Mouse (Mus musculus) R1 (cell line): ENCODE data around the gene Ubr3.

ENCODE experiments used
- DNase-seq: peaks from one replicate; pipeline ENCODE4 v3.0.0-alpha.2; 2018; ENCODE audit warnings: low read depth, low spot score

Gene Ubr3

DNA sequence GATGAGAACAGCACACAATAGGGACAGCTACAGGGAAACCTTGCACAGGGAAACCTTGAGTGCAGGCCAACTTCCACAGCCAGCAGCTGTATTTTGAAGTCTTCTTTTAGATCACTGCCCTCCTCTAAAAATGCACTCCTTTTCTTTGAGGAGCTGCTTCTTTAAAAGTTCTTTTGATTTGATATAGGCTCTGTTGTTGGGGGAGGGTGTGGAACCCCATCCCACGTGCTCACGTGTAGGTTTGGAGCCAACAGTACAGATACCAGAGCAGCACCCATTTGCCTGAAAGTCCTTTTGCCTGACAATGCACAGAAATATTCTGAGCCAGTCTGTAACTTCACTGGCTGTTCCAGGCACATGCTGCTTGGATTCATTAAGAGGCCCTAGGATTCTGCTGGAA is 134.4 kb downstream of the Ubr3 start:
- no peak for DNase-seq

DNA sequence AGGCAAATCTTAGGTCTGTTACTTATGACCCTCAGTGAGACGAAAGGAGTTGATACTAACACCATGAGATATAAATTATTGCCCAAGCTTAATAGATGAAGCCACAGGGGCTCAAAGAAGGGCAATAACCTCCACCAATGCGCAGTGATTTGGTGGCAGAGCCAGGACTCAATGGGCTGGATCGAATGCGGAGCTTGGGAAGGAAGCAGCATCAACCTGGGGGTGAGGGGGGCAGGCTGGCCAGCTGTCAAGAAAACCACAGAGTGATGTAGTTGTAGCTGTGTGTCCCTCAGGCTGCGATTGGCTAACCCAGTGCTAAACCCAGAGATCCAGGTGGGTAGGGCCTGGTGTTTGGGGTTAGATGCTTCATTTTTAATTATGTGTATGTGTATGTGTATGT is 137.8 kb downstream of the Ubr3 start:
- DNase-seq = no peak

DNA sequence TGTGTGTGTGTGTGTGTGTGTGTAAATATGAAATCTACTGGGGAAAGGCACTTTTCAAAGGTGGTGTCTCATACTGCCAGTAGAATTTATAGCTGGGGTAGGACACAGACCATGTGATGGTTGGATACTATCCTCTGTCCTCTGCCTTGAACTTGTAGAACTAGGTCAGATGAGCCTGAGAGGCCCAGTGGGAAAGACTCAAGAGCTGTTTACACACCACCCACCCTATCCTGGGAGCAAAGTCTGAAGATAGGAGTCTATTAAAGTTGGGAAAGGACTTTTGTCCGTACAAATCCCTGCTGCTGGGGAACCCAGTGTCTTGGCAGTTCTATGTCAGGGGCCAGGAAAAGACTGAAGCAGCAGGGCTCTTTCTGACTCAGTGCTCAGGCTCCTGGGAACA is 138.3 kb downstream of the Ubr3 start:
- no peak for DNase-seq

- DNase-seq = peak; percentile 52
Measured at GRCm38 (mm10) chr2:70037221-70037620, 140.2 kb downstream of the Ubr3 start.

DNA sequence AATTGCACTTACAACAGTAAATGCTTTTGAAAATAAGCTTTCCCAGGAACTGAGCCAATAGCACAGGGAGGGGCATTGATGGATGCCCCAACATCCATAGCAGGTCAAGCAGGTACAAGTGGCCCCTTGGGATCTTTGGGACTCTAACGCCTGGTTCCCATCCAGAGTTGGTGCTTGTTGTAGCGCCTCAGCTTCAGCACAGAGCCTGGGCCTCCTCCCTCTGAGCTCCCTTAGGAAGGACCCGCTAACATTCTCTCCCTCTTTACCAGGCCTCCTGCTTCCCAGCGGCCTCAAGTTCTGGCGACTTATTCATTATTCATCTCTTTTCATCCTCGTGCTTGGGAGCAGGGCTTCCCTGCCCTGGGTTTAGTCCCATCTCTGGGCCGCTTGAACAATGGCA is 141.7 kb downstream of the Ubr3 start, which contains the start of gene Myo3b:
Gene Myo3b (plus strand): TSS at position 375 of the 400 bp plus-strand sequence.
- no peak for DNase-seq

GRCm38 (mm10) chr2:70044466-70044865 is 147.4 kb downstream of the Ubr3 start:
- DNase-seq = no peak

DNA sequence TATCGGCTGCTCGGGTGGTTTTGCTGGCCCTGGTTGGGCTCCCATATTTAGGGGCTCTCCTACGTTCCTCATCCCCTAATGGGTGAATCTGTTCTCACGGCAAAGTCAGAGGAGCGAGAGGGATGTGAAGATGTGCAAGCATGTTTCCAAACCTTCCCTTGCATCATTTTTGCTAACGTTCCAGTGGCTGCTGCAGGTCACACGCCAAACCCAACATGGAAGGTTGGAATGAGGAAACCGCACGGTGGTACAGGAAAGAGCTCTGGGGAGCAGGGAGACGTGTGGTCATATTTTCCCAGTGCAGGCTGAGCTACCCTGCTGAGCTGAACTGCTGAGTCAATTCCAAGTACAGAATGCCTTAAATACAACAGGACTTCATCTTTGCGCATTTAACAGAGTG is 150.8 kb downstream of the Ubr3 start:
- no peak for DNase-seq

DNA sequence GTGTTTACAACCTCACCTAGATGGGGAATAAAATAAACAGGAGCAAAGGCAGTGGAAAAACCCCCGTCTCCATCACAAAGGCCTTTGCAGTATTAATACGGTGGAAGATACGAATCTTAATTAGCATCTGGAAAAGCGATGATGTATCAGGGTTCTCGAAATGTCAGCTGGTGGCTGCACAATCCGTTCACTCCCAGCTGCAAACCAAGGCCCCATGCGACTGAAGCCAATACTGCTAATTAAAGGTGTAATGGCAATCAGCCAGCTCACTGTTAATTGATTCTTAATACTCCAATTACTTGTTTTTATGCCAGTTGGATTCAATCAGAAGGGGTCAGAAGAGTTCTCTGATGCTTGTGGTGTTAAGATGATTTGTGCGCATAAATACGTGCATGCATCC is 156.8 kb downstream of the Ubr3 start:
- no peak for DNase-seq

- no peak for DNase-seq
Measured at GRCm38 (mm10) chr2:70058201-70058600, 161.2 kb downstream of the Ubr3 start.

DNA sequence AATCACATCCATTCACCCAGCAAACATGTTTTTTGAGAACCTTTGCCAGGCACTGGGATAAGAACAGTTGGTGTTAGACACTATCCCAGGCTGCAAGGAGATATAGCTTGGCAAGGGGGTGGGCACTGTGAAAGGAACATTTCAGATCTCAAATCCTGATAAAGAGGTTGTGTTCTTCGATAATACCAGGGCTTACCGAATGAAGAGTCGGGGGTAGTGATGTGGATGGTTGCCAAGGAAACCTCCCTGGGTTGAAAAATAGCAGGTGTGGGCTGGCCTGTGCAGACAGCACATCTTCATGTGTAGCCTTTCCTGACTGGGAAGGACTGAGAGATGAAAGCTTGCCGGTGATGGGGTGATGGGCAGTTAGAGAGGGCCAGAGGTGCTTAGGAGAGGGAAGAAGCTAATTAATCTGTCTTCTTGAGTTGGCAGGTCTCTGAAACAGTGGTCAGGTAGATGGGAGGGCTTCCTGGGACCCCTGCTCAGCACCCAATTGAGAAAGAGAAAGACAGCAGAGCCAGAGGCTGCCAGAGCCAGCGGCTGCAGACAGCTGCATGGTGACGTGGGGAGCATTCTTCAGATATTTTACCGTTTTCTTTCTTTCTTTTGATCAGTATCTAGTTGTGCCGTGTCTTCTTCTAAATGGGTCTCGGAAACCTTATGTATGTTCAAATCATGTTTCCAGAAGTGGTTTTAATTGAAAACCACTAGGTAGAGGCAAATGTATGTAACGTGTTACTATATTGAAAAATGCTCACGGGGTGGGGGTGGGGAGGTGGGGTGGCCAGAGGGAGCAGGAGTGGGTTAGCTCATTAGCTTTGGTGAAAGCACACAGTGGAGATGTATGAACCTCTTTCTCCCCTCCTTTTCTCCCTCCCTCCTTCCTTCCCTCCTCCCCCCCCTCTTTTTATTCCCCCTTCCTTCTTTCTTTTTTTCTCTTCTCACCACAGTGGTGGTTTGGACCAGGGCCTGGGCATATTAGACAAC is 163.6 kb downstream of the Ubr3 start:
- no peak for DNase-seq

DNA sequence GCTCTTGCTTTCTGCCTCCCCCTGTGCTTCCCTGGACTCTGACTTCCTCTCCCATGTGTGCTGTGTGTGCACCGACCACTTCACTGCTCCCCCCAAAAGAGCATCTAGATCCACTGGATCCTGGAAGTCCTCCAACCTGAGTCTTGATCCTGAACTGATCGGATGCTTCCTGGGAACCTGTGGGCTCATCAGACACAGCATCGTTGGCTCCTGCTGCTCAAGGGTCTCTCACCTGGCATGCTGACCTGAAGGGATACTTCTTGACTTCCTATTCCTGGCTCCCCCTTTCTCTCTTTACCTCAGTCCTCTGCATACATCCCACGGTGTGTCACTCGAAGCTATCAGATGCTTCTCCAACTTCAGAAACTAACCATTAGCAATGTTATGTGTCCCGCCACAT is 168.1 kb downstream of the Ubr3 start:
- no peak for DNase-seq

GRCm38 (mm10) chr2:70065729-70066300 is 168.8 kb downstream of the Ubr3 start:
- DNase-seq = no peak

- no peak for DNase-seq
Measured at GRCm38 (mm10) chr2:70066338-70067022, 169.4 kb downstream of the Ubr3 start.

GRCm38 (mm10) chr2:70069861-70070260 is 172.8 kb downstream of the Ubr3 start:
- no peak for DNase-seq
